Mouse (Mus musculus) G1E-ER4 (cell line): ENCODE measurements around the gene Gm28308. TPM values are rescaled to one million over a fixed set of nuclear protein-coding genes. Genes with fewer than 3 reads are reported as not detected.

Experiments
- GATA1 ChIP-seq: IDR thresholded peaks from one replicate; pipeline ENCODE4 v1.8.0; 2012; ENCODE audit warnings: low read length, inconsistent platforms
- polyA plus RNA-seq: library from polyadenylated mRNA; stranded (reverse); fragments of >175 nt; gene quantifications from 2 replicates; pipeline ENCODE4 v1.2.3, GENCODE M21; 2012

Gm28308 gene
- not detected in 2 replicates for polyA plus RNA-seq

DNA sequence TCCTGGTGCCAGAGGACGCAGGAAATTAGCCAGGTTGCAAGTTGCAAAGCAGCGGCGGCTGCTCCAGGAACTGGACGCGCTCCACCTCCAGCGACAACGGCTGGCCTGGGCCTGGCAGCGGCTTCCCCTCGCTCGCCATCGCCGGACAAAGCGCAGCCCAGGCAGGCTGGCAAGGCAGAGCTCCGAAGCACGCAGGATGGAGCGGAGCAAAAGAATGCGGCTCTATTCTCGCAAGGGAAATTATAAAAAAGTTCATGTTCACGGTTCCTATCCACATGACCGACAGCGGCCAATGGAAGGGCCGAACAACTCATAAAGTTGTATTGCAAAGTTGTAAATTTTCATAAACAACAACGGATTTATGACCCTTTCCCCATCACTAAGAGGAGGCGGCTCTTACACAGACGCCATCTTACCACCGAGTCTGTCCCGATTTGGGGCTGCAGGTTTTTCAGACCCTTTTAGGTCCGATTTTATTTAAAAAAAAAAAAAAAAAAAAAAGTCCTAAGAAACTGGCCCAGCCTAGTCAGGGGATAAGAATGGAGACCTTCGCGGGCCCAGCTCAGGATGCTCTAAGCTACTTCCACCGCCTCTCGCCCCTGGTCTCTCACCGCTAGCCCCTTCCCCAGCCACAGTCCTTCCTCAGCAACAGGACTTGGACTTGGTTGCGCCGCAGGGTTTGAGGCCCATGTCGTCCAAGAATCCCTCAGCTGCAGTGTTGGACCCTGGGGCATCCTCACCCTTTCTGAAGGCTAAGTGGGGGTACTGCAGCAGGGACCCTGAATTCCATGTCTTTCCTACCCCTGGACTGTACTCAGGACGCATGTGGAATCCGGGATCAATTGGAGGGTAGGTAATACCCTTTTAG lies at the start of gene Gm28308, which contains the start of gene Hoxa3:
Gm28308 (minus strand) TSS at position 221 of the 868 bp plus-strand sequence.
Hoxa3 (minus strand) TSS at position 218 of the 868 bp plus-strand sequence.
- no peak for TF ChIP-seq GATA1

DNA sequence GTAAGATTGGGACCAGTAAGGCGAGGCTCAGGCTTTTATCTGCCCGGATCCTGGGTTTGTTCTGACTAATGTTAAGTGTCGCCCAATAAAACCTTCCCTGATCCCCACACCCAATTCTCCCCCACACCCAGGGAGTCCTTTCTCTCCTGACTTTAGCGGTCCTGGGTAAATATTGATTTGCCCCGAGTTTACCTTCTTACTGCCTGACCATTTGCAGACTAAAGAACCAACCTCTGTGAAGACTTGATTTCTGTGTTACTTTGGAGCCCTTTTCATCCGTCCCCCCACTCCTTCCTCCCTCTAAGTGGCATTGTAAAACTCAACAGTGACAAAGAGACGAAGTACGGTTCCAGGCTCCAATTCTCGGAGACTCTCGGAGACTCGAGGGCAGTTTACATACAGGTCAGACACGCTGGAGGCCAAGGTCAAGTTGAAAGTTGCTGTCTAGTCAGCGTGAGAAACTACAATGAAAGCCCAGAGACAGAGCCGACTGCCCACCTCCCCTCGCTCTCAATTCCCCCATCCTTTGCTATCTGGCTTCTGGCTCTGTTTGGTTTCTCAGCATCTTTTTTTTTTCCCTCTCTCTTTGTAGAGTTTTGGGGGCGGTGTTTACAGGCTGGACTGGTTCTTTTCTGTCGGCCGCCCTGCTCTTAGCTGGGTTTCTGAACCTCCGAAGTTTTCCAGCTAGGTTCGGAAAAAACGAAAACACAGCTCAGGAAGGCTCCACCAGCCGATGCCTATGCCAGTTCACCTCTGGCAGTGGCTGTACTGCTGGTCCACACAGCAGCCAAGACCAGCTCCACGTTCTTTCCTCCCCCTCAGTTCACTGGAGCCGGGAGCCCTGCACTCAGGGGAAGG lies 49.6 kb upstream of the Gm28308 start:
- TF ChIP-seq GATA1, result no peak

DNA sequence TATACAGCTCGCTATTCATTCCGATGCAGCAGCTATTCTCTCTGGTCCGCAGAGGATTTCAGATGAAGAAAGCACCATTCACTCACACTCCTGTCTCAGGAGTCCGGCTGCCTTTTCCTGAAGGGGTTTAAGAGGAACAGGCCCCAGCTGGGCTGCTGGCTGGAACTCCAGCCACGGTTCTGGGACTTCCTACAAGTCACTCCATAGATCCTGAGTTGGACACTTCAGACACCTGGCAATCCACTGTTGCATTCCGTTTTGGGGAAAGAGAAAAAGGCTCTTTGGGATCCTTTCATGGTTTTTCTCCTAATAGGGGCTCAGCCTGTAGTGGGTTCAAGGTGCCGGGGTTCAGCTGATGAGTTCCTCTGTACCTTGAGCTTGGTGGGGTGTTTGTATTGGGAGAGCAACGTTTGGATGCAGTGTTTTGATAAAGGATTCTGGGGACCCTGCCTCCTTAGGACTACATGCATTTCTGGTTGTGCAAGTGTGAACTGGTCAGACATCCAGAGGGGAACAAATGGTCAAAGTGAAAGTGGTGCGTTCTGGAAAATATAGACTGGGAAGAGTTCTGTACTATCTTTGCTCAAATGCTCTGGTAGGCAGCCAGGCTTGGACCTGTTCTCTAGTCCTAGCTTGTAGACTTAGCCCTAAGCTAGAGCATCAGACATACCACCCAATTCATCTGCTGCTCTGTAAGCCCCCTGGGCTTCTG lies 48.8 kb upstream of the Gm28308 start:
- TF ChIP-seq GATA1, result no peak

- TF ChIP-seq GATA1, result no peak
Measured at GRCm38 (mm10) chr6:52260654-52261575, 47.8 kb upstream of the Gm28308 start, which contains the start of gene Hoxa13. Hoxa13 (minus strand) TSS chr6:52260880.

DNA sequence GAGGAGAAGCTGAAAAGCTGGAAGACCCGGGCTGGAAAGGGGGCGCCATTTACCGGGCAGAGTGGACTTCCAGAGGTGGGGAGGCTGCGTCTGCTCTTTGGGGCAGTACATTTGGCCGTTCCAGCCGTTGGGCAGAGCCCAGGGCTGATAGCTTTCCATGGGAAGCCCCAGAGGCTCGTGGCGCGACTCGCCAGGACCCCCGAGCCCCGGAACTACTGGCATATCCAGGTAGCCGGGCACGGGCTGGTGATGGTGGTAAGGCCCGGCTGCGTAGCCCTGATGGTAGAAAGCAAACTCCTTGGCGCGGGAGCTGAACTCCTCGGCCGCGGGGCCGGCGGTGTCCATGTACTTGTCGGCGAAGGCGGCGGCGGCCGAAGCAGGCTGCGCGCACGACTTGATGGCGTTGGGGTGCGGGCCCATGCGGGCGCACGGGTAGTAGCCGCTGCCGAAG lies 46.7 kb upstream of the Gm28308 start:
- no peak for TF ChIP-seq GATA1

GRCm38 (mm10) chr6:52259081-52259790 lies 46.1 kb upstream of the Gm28308 start:
- no peak for TF ChIP-seq GATA1

- TF ChIP-seq GATA1, result no peak
Measured at GRCm38 (mm10) chr6:52256956-52257355, 43.8 kb upstream of the Gm28308 start.

GRCm38 (mm10) chr6:52253511-52254500 lies 40.7 kb upstream of the Gm28308 start:
- TF ChIP-seq GATA1, result no peak

GRCm38 (mm10) chr6:52252775-52253376 lies 39.7 kb upstream of the Gm28308 start:
- no peak for TF ChIP-seq GATA1

DNA sequence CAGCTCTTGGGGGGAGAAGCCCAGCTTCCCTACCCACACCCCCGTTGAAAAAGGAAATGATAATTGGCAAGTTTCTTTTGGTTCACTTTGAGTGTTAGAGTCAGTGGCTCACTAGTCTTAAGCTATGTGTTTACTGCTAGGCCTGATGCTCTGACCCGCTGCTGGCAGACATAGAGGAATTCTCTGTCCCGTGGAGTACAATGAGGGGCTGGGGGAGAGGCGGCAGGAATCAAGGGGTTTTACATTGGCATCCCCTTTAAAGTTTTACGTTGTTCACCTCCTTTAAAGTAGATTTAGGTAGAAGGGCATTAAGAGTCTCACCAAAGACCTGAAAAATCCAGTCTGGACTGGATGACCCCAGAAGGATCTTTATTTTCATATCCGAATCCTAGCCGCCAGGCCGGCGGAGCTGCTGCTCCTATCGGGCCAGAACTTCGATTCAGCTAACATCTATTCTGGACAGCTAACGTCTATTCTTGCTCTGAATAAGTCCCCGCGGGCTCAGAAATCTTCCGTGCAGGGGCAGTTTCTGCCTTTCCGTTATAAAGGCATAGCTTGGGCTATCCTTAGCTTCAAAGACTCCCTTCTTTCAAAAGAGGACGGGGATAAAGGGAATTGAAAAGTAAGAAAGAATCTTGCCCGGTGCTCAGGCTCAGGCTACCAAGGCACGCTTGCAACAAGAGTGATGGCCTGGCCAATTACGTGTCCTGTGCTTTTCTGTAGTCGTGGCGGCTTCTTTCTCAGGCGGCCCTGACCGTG lies 39.1 kb upstream of the Gm28308 start:
- no peak for TF ChIP-seq GATA1

GRCm38 (mm10) chr6:52251177-52251879 lies 38.2 kb upstream of the Gm28308 start:
- no peak for TF ChIP-seq GATA1
